Mouse (Mus musculus): ENCODE measurements at regions not wholly inside any gene's neighbourhood (a gene's known extent, or its start where the extent isn't known, plus 50 kb on each side); places are given as distances from the start of the nearest gene placed in this dataset.
"Not testable (repeated sequence)": the region's sequence is repeated elsewhere in the genome, so short reads cannot be mapped to it uniquely, and the experiment has no call there.

GRCm38 (mm10) chr12:40966308-40966707, 57.6 kb upstream of the Immp2l start:
- no peaks in the 10 kb centered on the region for H3K9me3 ChIP-seq (ENCODE audit: control insufficient read depth, insufficient read depth, low read depth, low read length)
- in situ Hi-C loops (cut with MboI; ENCODE audit: low sequenced_read_pairs in 2 of 2, unreplicated experiment in 2 of 2), result no loop called here
- H3K27ac ChIP-seq (ENCODE audit: insufficient read depth, low read depth, low read length, poor library complexity, severe bottlenecking), result no peak overlapping the region
- no peaks in the 10 kb centered on the region for H3K36me3 ChIP-seq (ENCODE audit: control insufficient read depth, insufficient read depth, low read length, poor library complexity, severe bottlenecking)
- DNase-seq (ENCODE audit: low read depth, low spot score), result no peak
- no peak for TF ChIP-seq ZNF384 (IDR thresholded peaks at IDR 0.05; ENCODE audit: low read depth, low read length)
- TF ChIP-seq CHD2 (IDR thresholded peaks at IDR 0.05; ENCODE audit: low read depth, low read length), result no peak
- TF ChIP-seq HCFC1 (IDR thresholded peaks at IDR 0.05; ENCODE audit: borderline replicate concordance, insufficient read depth, low read length), result no peak
- TF ChIP-seq MAFK (IDR thresholded peaks at IDR 0.05; ENCODE audit: insufficient read depth, low read depth, low read length), result no peak
- no peak for TF ChIP-seq ZC3H11A (IDR thresholded peaks at IDR 0.05; ENCODE audit: borderline replicate concordance, low read depth, low read length)
- H3K4me1 ChIP-seq (ENCODE audit: control insufficient read depth in 2 of 2, insufficient read depth in 2 of 2, low read length in 2 of 2, poor library complexity in 1 of 2), result no peaks in the 10 kb centered on the region
- no peak overlapping the region for H3K9ac ChIP-seq (ENCODE audit: insufficient read depth, low read depth, low read length, poor library complexity, severe bottlenecking)
- H3K4me3 ChIP-seq (ENCODE audit: insufficient read depth in 1 of 2, low read depth in 1 of 2, low read length in 2 of 2, poor library complexity in 1 of 2, severe bottlenecking in 1 of 2), result no peak overlapping the region

GRCm38 (mm10) chr12:40966723-40967122, 57.2 kb upstream of the Immp2l start:
- in situ Hi-C loops (cut with MboI; ENCODE audit: low sequenced_read_pairs in 2 of 2, unreplicated experiment in 2 of 2); H3K27ac ChIP-seq (ENCODE audit: insufficient read depth, low read depth, low read length, poor library complexity, severe bottlenecking); DNase-seq (ENCODE audit: low read depth, low spot score); H3K4me3 ChIP-seq (ENCODE audit: insufficient read depth in 1 of 2, low read depth in 1 of 2, low read length in 2 of 2, poor library complexity in 1 of 2, severe bottlenecking in 1 of 2); H3K36me3 ChIP-seq (ENCODE audit: control insufficient read depth, insufficient read depth, low read length, poor library complexity, severe bottlenecking); H3K4me1 ChIP-seq (ENCODE audit: control insufficient read depth in 2 of 2, insufficient read depth in 2 of 2, low read length in 2 of 2, poor library complexity in 1 of 2); H3K9ac ChIP-seq (ENCODE audit: insufficient read depth, low read depth, low read length, poor library complexity, severe bottlenecking); H3K9me3 ChIP-seq (ENCODE audit: control insufficient read depth, insufficient read depth, low read depth, low read length): not testable (repeated sequence)

GRCm38 (mm10) chr12:40972844-40973243, 51.0 kb upstream of the Immp2l start:
- in situ Hi-C loops (cut with MboI; ENCODE audit: low sequenced_read_pairs in 2 of 2, unreplicated experiment in 2 of 2), result no loop called here
- Histone ChIP-seq H3K36me3 (ENCODE audit: control insufficient read depth, insufficient read depth, low read length, poor library complexity, severe bottlenecking) (no peaks in the 10 kb centered on the region), H3K4me3 (ENCODE audit: insufficient read depth in 1 of 2, low read depth in 1 of 2, low read length in 2 of 2, poor library complexity in 1 of 2, severe bottlenecking in 1 of 2) (no peak overlapping the region), H3K4me1 (ENCODE audit: control insufficient read depth in 2 of 2, insufficient read depth in 2 of 2, low read length in 2 of 2, poor library complexity in 1 of 2) (0 out of 4 replicates have a peak, but pooled peaks cover 1 to 2% of the 10 kb centered on the region in 2 experiments), H3K9me3 (ENCODE audit: control insufficient read depth, insufficient read depth, low read depth, low read length) (no peaks in the 10 kb centered on the region), H3K27ac (ENCODE audit: insufficient read depth, low read depth, low read length, poor library complexity, severe bottlenecking) (no peak overlapping the region), H3K9ac (ENCODE audit: insufficient read depth, low read depth, low read length, poor library complexity, severe bottlenecking) (no peak overlapping the region)
- DNase-seq (ENCODE audit: low read depth, low spot score), result no peak
- TF ChIP-seq HCFC1 (IDR thresholded peaks at IDR 0.05; ENCODE audit: borderline replicate concordance, insufficient read depth, low read length), result no peak
- no peak for TF ChIP-seq CHD2 (IDR thresholded peaks at IDR 0.05; ENCODE audit: low read depth, low read length)
- TF ChIP-seq ZNF384 (IDR thresholded peaks at IDR 0.05; ENCODE audit: low read depth, low read length), result no peak
- no peak for TF ChIP-seq MAFK (IDR thresholded peaks at IDR 0.05; ENCODE audit: insufficient read depth, low read depth, low read length)
- TF ChIP-seq ZC3H11A (IDR thresholded peaks at IDR 0.05; ENCODE audit: borderline replicate concordance, low read depth, low read length), result no peak
